Mouse (Mus musculus) layer of hippocampus, adult 8-10 months (tissue): Measurements from ENCODE around the gene Cars2. TPM values are rescaled to one million over a fixed set of nuclear protein-coding genes. Genes with fewer than 3 reads are reported as not detected.
A peak's percentile ranks its signal among the peaks of the same experiment; 100 is the strongest.
"Not testable (repeated sequence)": the region's sequence is repeated elsewhere in the genome, so short reads cannot be mapped to it uniquely, and the experiment has no call there.

Experiments
- DNase-seq, 2 experiments: peaks; one replicate each; pipeline ENCODE4 v3.0.0; 2022; ENCODE audit warnings: low spot score in 2 of 2
- total RNA-seq, 4 experiments: library from RNA; stranded (reverse); gene quantifications; 2 replicates each; pipeline ENCODE4 v1.2.4; 2022

Gene Cars2
- total RNA-seq, 4 experiments from 2014 or later: 25.6 to 31.8 (median 27.4) TPM

GRCm38 (mm10) chr8:11513247-11513646 is 37.3 kb downstream of the Cars2 start:
- no peak for DNase-seq

GRCm38 (mm10) chr8:11512711-11513110 is 37.9 kb downstream of the Cars2 start:
- DNase-seq: no peak

- DNase-seq: no peak
Observed at GRCm38 (mm10) chr8:11510971-11511370, 39.6 kb downstream of the Cars2 start.

GRCm38 (mm10) chr8:11508880-11509279 is 41.7 kb downstream of the Cars2 start:
- no peak for DNase-seq

- DNase-seq: no peak
Observed at GRCm38 (mm10) chr8:11506802-11507201, 43.8 kb downstream of the Cars2 start.

- DNase-seq: no peak
Observed at GRCm38 (mm10) chr8:11506074-11506473, 44.5 kb downstream of the Cars2 start.

GRCm38 (mm10) chr8:11503476-11504232 is 46.9 kb downstream of the Cars2 start:
- DNase-seq: no peak

- DNase-seq: no peak
Observed at GRCm38 (mm10) chr8:11498786-11499485, 51.6 kb downstream of the Cars2 start.

- DNase-seq: no peak
Observed at GRCm38 (mm10) chr8:11498281-11498680, 52.3 kb downstream of the Cars2 start.

- DNase-seq: peak; percentile 80 to 90
Observed at GRCm38 (mm10) chr8:11497017-11497990, 53.3 kb downstream of the Cars2 start, which contains the start of gene Naxd. TSS of gene Naxd (plus strand) at chr8:11497506.

- not testable (repeated sequence) for DNase-seq
Observed at GRCm38 (mm10) chr8:11492340-11492739, 58.2 kb downstream of the Cars2 start.

GRCm38 (mm10) chr8:11487229-11487628 is 63.4 kb downstream of the Cars2 start:
- DNase-seq: no peak

GRCm38 (mm10) chr8:11486142-11486541 is 64.4 kb downstream of the Cars2 start:
- peak in 1 of 2 experiments; percentile 71 for DNase-seq

- DNase-seq: no peak
Observed at GRCm38 (mm10) chr8:11482537-11482936, 68.0 kb downstream of the Cars2 start.

- DNase-seq: no peak
Observed at GRCm38 (mm10) chr8:11481876-11482275, 68.7 kb downstream of the Cars2 start.

- DNase-seq: no peak
Observed at GRCm38 (mm10) chr8:11479591-11479990, 71.0 kb downstream of the Cars2 start.

- no peak for DNase-seq
Observed at GRCm38 (mm10) chr8:11478807-11479527, 71.6 kb downstream of the Cars2 start.

GRCm38 (mm10) chr8:11477811-11478761 is 72.5 kb downstream of the Cars2 start, which contains the start of gene Rab20:
TSS of gene Rab20 (minus strand) at chr8:11478710.
- DNase-seq: no peak

GRCm38 (mm10) chr8:11477178-11477553 is 73.4 kb downstream of the Cars2 start:
- no peak for DNase-seq
